Mouse (Mus musculus) lung, postnatal 0 days (tissue): ENCODE measurements around the gene Plekha5. TPM values are rescaled to one million over a fixed set of nuclear protein-coding genes. Genes with fewer than 3 reads are reported as not detected.

ENCODE experiments used
- ATAC-seq: fragments of 200-750 bp; cut with Nextera tagmentation; 2 replicates; pipeline ENCODE4 v1.8.0; 2017; ENCODE audit warnings: moderate library complexity
- DNase-seq: peaks from one replicate; pipeline ENCODE4 v3.0.0-alpha.2; 2016; ENCODE audit warnings: low spot score
- H3K27ac ChIP-seq: fragments of 300-500 bp; sonication (generic); 2 replicates; pipeline ENCODE4 v1.5.1; 2014; ENCODE audit warnings: antibody characterized with exemption, mild to moderate bottlenecking, low read length, mixed read lengths
- H3K27me3 ChIP-seq: fragments of 300-500 bp; sonication (generic); replicated peaks from 2 replicates; pipeline ENCODE4 v1.6.1; 2014; ENCODE audit warnings: low read length, mixed read lengths; ENCODE audit not compliant: insufficient read depth
- H3K36me3 ChIP-seq: fragments of 300-500 bp; sonication (generic); 2 replicates; pipeline ENCODE4 v1.6.1; 2014; ENCODE audit warnings: low read length, mixed read lengths; ENCODE audit not compliant: insufficient read depth
- H3K4me1 ChIP-seq: fragments of 300-500 bp; sonication (generic); 2 replicates; pipeline ENCODE4 v1.6.1; 2014; ENCODE audit warnings: antibody characterized with exemption, low read depth, low read length, mixed read lengths; ENCODE audit not compliant: insufficient read depth
- H3K4me2 ChIP-seq: fragments of 300-500 bp; sonication (generic); replicated peaks from 2 replicates; pipeline ENCODE4 v1.6.1; 2014; ENCODE audit warnings: low read depth, mild to moderate bottlenecking, low read length, moderate library complexity, mixed read lengths
- H3K4me3 ChIP-seq: fragments of 300-500 bp; sonication (generic); 2 replicates; pipeline ENCODE4 v1.5.1; 2014; ENCODE audit warnings: low read depth, low read length
- H3K9ac ChIP-seq: fragments of 300-500 bp; sonication (generic); replicated peaks from 2 replicates; pipeline ENCODE4 v1.6.1; 2014; ENCODE audit warnings: low read depth, mild to moderate bottlenecking
- H3K9me3 ChIP-seq: fragments of 300-500 bp; sonication (generic); 2 replicates; pipeline ENCODE4 v1.6.1; 2016; ENCODE audit warnings: low read length, mixed read lengths
- CTCF ChIP-seq: IDR thresholded peaks from 2 replicates; pipeline ENCODE4 v1.5.1; 2016; ENCODE audit warnings: antibody characterized with exemption, mild to moderate bottlenecking
- EP300 ChIP-seq: IDR thresholded peaks from 2 replicates; pipeline ENCODE4 v1.6.1; 2016; ENCODE audit warnings: antibody characterized with exemption, mild to moderate bottlenecking, control low read depth
- WGBS: fragments of 180-500 bp; shearing (Covaris S2); extraction: QIAGEN DNeasy Blood & Tissue Kit; methylation state at CpG from one replicate; pipeline ENCODE4 v1.1.7; 2014; 5-methylcytosine and 5-hydroxymethylcytosine counted together
- polyA plus RNA-seq: library from polyadenylated mRNA; unstranded; fragments of >200 nt; fragmentation: Nextera tagmentation; extraction: Ambion mirVana; gene quantifications from 2 replicates; pipeline ENCODE4 v1.2.1, GENCODE M21; 2015

Gene Plekha5
- polyA plus RNA-seq, 1 experiment from 2014 or later, result 22.1 TPM

- H3K9me3 ChIP-seq, result no peaks in the 10 kb centered on the region
- no peak overlapping the region for H3K27ac ChIP-seq
- DNase-seq, result no peak
- H3K4me1 ChIP-seq, result no peaks in the 10 kb centered on the region
- no peaks in the 10 kb centered on the region for H3K36me3 ChIP-seq
- TF ChIP-seq CTCF (no peak), EP300 (no peak)
- H3K27me3 ChIP-seq, result no peaks in the 10 kb centered on the region
- 78% methylated on average over 3 of the region's 3 CpGs for WGBS
- H3K9ac ChIP-seq, result no peak overlapping the region
- H3K4me3 ChIP-seq, result no peak overlapping the region
- no peak overlapping the region for H3K4me2 ChIP-seq
- no peak for ATAC-seq
Measured at GRCm38 (mm10) chr6:140613822-140614221, 190.0 kb downstream of the Plekha5 start.

GRCm38 (mm10) chr6:140614711-140615110 lies 190.9 kb downstream of the Plekha5 start:
- Histone ChIP-seq H3K4me2 (no peak overlapping the region), H3K9ac (no peak overlapping the region), H3K9me3 (no peaks in the 10 kb centered on the region), H3K4me3 (no peak overlapping the region), H3K4me1 (no peaks in the 10 kb centered on the region), H3K36me3 (no peaks in the 10 kb centered on the region), H3K27me3 (no peaks in the 10 kb centered on the region), H3K27ac (no peak overlapping the region)
- ATAC-seq, result peak; percentile 40; the same call in 1 of the 2 replicates
- TF ChIP-seq EP300 (no peak), CTCF (no peak)
- 58% methylated on average over 11 of the region's 11 CpGs for WGBS
- peak; percentile 28 for DNase-seq

- DNase-seq (no peak), ATAC-seq (no peak)
- H3K4me3 ChIP-seq, result no peak overlapping the region
- H3K4me1 ChIP-seq, result peaks cover 7% of the 10 kb centered on the region; the same call in 1 of the 2 replicates
- no peaks in the 10 kb centered on the region for H3K27me3 ChIP-seq
- no peaks in the 10 kb centered on the region for H3K9me3 ChIP-seq
- H3K9ac ChIP-seq, result no peak overlapping the region
- no peaks in the 10 kb centered on the region for H3K36me3 ChIP-seq
- TF ChIP-seq EP300, result no peak
- TF ChIP-seq CTCF, result no peak
- 65% methylated on average over 13 of the region's 13 CpGs for WGBS
- H3K27ac ChIP-seq, result no peak overlapping the region
- no peak overlapping the region for H3K4me2 ChIP-seq
Measured at GRCm38 (mm10) chr6:140620531-140621349, 196.9 kb downstream of the Plekha5 start.

- H3K4me1 ChIP-seq, result peaks cover 11% of the 10 kb centered on the region; the same call in 1 of the 2 replicates
- ATAC-seq, result no peak
- no peak overlapping the region for H3K27ac ChIP-seq
- H3K9me3 ChIP-seq, result no peaks in the 10 kb centered on the region
- TF ChIP-seq CTCF, result no peak
- TF ChIP-seq EP300, result no peak
- no peak overlapping the region for H3K4me2 ChIP-seq
- no peaks in the 10 kb centered on the region for H3K27me3 ChIP-seq
- no peak overlapping the region for H3K4me3 ChIP-seq
- H3K9ac ChIP-seq, result no peak overlapping the region
- H3K36me3 ChIP-seq, result no peaks in the 10 kb centered on the region
- DNase-seq, result no peak
- 97% methylated on average over 1 of the region's 1 CpGs for WGBS
Measured at GRCm38 (mm10) chr6:140621622-140622021, 197.8 kb downstream of the Plekha5 start.

- DNase-seq, result no peak
- peak within 1 kb of the TSS; percentile 97 for H3K4me3 ChIP-seq
- H3K27ac ChIP-seq, result peak within 1 kb of the TSS; percentile 95
- ATAC-seq, result no peak
- no peak for TF ChIP-seq EP300
- no peak for TF ChIP-seq CTCF
- peak within 1 kb of the TSS; percentile 76 for H3K4me2 ChIP-seq
- no peaks in the 10 kb centered on the region for H3K36me3 ChIP-seq
- peaks cover 11% of the 10 kb centered on the region; the same call in 1 of the 2 replicates for H3K4me1 ChIP-seq
- no peaks in the 10 kb centered on the region for H3K9me3 ChIP-seq
- no peaks in the 10 kb centered on the region for H3K27me3 ChIP-seq
- peak within 1 kb of the TSS; percentile 85 for H3K9ac ChIP-seq
- 41% methylated on average over 30 of the region's 30 CpGs for WGBS
Measured at GRCm38 (mm10) chr6:140622391-140623225, 198.8 kb downstream of the Plekha5 start, which contains the start of gene Aebp2. Gene Aebp2 (plus strand): TSS chr6:140622663.
